Mouse (Mus musculus): ENCODE measurements around the gene Ebf1. TPM values are rescaled to one million over a fixed set of nuclear protein-coding genes. Genes with fewer than 3 reads are reported as not detected.
A peak's percentile ranks its signal among the peaks of the same experiment; 100 is the strongest.
"Not testable (repeated sequence)": the region's sequence is repeated elsewhere in the genome, so short reads cannot be mapped to it uniquely, and the experiment has no call there.

Ebf1 gene
- total RNA-seq (2021): 10 to 100 TPM; 29.5 to 35.3 TPM

DNA sequence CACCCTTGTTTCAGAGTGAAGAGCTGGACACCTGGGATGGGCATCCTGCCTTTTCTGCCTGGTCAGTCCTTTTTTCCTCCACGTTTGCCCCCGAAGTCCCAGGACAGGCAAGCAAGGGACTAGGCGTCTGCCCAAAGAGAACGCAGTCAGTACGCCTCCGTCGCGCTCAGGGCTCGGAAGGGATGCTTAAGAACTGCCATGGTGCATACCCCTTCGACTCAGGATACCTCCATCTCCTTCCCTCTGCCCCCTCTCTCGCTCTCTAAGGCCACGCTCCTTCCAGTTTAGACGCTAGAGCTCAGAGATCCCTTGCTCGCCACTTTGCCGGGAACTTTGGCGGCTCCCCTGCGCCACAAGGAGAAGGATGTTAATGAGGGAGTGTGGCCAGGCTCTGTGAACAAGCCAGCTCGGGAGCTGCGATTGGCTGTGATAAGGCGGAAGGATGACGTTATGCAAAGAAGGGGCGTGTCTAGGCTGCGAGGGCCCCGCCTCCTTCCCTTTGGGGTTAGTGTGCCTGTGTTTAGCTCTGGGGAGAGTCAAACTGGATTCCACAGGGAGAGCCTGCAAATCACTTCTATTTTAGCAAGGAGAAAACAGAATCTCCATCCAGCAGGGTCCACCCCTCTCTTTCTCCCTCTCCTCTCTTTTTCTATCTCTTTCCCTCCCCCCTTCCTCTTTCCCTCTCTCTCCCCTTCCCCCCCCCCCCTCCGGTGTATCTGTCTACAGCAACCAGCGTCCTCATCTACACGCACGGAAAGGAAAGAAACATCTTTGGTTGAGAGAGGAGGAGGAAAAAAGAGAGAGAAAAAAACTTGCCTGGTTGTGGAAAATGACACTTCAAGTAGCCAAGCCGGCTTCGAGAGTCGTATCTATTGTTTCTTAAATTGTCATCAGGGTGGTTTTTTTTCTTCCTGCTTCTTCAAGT lies at the start of gene Ebf1:
Ebf1 (plus strand) TSS at position 530 of the 925 bp plus-strand sequence.
- intact Hi-C loops (cut with DNase I): loop anchor here (10.0 kb wide), 3 partner anchors 638 to 1118 kb away; no protein-coding TSS in a partner anchor
- peak; percentile 93 to 94 for DNase-seq

DNA sequence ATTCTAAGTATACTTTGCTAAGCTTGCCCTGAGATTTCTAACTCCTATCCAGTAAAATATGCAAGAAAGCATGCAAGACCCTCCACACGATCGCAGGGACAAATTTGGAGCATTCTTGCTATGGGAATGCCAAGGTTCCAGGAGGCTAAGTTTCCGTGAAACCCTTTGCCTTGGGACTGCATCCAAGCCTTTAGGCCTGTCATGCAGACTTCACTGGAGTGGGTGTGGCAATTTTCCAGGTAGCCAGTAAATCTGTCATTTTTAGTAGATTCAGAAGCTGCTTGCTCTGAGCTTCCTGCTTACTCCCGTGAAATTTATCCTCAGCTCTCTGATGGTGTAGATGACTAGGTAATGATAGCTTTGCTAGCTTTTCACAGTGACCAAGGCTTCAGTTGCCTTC lies 46.8 kb upstream of the Ebf1 start:
- DNase-seq; intact Hi-C loops (cut with DNase I): not testable (repeated sequence)

DNA sequence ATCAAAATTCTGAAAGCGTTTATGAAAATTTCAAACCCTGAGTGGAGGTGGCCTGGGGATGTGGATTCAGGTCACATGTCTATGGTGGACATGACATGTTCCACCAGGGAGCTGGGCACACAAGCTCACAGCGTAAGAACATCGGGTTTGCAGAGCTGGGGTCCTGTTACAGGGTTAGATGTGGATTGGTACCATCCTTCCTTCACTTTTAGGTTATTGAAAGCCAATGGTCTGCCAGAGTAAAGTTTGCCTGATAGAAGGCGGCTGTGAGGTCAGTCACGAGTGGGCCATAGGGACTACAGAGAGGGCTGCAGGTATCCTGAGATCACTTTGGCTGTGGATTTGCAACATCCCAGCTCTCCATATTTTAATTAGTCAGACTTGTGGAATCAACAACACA lies 44.3 kb upstream of the Ebf1 start:
- intact Hi-C loops (cut with DNase I): no loop called here

DNA sequence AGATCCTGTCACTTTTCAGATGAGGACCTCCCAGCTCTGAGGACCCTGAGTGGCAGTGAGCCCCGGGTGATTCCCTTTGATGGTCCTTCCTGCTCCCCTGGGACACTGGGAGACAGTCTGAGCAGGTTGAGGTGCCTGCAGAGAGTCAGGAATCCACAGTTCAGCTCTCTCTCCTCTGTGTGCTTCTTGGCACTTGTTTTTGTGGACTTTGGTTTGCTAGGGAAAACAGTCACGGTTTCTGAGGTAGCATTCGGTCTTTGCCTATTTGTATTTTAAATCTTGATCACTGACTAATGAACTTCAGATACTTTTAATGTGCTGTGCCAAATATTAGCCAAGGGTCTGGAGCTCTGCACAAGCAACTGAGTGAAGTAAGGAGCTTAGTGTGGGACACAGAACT lies 43.7 kb upstream of the Ebf1 start:
- no peak for DNase-seq
- intact Hi-C loops (cut with DNase I): no loop called here

More for the DNA sequence above, 44.3 kb upstream of the Ebf1 start:
- no peak for DNase-seq

DNA sequence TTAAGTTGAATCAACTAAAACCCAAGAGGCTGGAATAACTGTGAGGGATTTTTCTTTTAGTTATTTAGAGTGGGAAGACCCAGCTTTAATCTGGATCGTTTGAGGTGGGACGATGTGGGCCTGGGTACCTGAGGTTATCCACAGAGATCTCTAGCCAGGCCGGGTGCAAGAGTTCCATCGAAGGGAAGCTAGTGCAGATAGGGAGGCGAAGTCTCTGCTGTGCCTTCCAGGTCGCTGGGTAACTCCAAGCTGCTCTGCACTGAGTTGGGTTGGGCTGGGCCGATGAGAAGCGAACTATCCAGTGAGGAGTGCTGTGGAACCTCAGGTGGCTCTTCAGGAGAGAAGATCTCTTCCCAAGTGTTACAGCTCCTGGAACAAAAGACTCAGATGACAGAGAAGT lies 42.7 kb upstream of the Ebf1 start:
- intact Hi-C loops (cut with DNase I): no loop called here
- DNase-seq: no peak

DNA sequence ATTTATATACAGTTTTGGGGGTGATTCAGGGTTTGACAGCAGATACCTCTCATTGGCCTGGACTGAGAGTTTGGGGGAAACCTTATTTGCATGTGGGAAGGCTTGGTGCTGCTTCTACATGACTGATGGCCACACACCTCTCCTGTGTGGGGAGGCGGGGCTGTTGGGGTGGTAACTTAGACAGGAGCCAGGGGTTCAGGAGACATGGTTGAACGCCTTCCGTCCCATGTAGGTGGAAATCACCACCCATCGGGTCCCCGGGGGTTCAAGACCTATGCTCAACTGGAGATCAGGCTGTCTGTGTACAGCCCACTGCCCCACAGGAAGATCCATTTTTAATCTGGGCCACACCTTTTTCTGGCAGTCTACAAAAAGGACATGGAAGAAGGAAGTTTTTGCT lies 42.3 kb upstream of the Ebf1 start:
- no peak for DNase-seq
- intact Hi-C loops (cut with DNase I): no loop called here

DNA sequence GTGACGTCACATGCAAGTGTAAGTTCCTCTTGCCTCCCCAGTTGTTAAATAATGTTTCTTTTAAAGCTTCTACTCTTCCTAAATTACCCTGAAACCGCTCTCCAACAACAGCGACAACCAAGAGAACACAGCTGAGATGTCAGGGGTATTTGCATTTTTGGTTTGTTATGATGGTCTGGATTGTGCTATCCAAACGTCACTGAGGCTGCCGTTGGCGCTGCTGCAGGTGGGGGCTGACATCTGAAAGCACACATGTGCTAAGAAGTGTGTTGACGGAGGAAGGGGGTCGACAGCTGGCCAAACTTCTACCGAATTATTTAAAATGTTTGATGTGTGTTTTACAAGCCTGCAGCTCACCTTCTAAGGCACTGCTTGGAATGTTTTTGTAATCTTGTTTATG lies 39.2 kb upstream of the Ebf1 start:
- no peak for DNase-seq
- intact Hi-C loops (cut with DNase I): no loop called here

DNA sequence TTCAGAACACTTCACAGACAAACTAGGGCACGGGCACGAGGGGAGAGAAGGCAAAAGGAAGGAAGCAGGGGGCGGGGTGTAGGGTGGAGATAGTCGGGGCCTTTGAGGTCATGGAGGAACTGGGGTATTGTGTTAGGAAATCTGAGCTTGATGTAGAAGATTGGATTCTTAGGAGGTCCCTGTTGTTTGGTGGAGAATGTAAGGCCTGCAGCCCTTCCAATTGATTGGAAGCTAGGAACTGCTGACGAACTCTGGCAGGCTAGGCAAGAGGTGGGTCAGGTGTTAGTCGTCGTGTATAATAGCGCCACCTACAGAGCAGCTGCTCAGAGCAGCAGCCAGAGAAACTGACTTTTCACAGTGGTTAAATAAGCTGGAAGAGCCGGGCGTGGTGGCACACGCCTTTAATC lies 35.8 kb upstream of the Ebf1 start:
- DNase-seq: peak; percentile 55 to 62
- intact Hi-C loops (cut with DNase I): loop anchor here (5.0 kb wide), 1 partner anchor 109 kb away; the partner anchor contains the start of gene Ublcp1

DNA sequence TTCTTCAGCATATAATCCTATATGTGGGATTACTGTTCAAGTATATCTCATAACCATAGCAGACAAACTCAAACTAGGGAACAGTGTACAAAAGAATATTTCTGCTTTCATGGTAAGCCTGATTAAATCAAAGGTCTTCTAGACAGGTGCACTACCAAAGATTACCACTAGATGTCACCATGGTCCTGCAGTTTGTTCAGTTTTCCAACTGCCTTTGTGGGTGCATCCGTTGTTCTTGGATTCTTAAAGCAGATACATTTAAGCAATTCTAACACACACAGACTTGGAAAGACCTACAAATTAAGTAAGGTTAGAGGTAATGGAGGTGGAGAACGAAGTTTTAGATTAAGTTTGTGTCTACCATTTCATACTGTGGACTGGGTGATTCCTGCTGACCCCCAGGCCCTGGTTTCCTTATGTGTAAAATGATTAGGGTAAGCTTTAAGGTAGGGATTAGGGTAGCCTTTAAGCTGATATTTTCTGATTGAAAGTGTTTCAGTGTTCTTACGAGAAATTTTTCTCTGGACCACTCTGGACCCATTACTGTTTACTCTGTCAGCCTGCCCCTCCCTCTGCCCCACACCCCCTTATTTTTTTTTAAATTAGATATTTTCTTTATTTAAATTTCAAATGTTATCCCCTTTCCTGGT lies 30.9 kb upstream of the Ebf1 start:
- peak; percentile 80 to 91 for DNase-seq
- intact Hi-C loops (cut with DNase I): loop anchor here (2.0 to 5.0 kb wide), 4 partner anchors 953 to 1341 kb away; no protein-coding TSS in a partner anchor

DNA sequence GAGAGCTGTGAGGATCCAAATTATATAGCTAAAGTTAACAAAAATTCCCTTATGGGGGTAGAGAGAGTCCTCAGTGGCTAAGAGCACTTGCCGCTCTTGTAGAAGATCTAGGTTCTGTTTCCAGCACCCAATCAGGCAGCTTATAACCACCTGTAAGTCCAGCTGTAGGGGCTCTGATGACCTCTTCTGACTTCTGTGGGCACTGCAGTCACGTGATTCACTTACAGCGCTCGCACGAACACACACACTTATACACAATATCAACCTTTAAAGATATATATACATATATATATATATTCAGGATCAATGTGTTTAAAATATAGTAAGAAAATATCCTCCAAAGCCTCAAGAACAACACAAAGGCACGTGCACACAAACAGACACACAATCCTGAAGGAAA lies 24.1 kb upstream of the Ebf1 start:
- intact Hi-C loops (cut with DNase I): no loop called here

DNA sequence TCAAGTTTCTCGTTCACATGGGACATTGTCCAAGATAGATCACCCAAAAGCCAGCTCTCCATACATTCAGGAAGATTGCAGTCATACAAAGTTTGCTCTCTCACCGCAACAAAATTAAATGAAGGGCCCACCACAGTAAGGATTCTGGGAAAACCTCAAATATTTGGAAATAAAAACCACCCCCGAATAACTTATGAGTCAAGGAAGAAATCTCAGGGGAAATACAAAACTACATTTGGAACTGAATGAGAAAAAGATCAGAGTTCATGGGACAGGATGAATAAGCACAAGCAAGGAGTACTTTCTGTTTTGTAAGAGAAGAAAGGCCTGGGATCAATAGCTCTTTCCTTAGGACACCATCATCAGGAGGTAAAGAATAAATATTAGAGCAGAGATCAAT lies 22.3 kb upstream of the Ebf1 start:
- intact Hi-C loops (cut with DNase I): no loop called here
- no peak for DNase-seq

More for the DNA sequence above, 24.1 kb upstream of the Ebf1 start:
- no peak for DNase-seq

DNA sequence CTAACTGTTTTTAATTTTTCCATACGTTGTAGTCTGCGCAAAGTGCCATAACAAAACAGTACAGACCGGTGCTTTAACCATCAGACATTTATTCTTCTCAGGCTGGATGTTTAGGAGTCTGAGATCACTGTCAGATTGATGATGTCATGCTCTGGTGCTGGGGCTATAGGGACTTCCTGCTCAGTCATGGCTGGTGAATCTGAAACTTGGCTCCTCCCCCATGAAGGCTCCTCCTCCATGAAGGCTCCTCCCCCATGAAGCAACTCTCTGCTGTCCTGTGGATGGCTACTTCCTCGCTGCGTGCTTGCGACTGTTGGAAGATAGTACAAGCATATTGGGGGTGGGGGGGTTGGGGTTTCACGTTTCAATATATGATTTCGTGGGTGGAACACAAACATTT lies 10.2 kb upstream of the Ebf1 start:
- no peak for DNase-seq
- intact Hi-C loops (cut with DNase I): no loop called here

DNA sequence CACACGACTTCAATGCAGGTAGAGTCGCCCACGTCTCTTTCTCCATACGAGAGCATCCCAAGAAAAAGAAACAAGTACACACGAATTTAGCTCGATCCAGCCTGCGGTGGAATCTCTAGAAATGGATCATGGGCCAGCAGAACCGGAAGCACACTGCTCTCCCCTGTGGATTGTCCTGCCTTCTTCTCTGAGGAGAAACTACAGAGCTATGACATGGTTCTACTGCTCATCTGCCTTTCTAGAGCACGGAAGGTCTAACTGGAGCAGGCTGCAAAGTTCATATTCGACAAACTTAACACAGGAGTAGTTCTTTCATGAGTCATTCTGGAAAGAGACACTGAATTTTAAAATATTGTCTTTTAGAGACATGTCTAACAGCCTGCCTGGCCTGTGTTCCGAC lies 8.5 kb upstream of the Ebf1 start:
- no peak for DNase-seq
- intact Hi-C loops (cut with DNase I): no loop called here

DNA sequence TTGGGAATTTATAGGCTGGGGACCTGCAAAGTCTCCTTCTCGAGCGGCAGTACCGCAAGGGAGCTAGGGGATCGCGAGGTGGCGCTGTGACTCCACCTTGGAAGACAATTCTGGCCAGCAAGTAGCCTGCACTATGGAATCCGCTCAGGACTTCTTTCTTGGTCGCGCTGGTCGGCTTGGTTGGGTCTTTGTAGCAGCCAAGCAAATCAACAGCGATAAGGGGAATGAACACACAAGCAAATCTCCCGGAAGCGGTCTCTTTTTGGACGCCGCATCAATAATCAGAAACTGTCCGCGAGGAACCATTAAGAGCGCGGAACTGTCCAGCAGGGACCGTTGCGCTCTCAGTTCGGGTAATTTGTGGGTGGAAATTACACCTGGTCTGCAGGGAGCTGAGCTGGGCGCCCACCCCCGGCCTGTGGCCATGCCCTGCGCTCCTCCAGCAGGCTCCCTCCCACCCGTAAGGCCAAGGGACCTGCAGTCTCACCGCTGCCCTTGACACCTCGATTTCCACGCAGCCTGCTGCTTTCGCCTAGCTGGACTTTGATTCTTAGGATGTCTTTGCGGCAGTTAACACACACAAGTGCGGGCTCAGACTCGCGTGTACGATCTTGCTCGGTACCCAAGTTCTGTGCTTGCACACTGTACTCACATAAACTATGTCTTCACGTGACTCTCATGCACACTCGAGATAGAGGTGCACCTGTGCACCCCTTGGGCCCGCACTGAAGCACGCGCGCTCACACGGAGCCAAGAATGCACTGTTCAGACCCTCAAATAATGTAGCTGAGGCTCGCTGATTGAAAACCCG lies 5.9 kb upstream of the Ebf1 start:
- intact Hi-C loops (cut with DNase I): loop anchor here (1.0 to 10.0 kb wide), 9 partner anchors 286 to 1271 kb away; no protein-coding TSS in a partner anchor

DNA sequence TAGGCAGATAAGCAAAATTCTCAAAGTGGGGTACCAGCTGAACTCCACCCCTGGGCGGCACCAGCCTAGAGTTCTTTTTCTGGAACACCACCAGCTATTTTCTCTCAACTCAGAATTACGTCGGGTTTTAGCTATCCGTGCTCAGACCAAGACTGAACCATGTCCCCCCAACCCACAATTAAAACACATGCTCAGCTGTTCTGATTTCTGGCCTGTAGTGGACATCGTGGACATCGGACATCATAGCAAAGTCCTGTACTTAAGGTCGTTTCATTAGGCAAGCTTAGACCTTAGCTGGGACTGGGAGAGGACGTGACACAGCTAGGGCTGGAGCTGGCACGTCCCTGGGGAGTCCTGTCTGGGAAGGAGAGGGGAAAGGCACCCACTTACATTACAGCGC lies 5.0 kb upstream of the Ebf1 start:
- intact Hi-C loops (cut with DNase I): loop anchor here (5.0 to 10.0 kb wide), 7 partner anchors 285 to 1270 kb away; no protein-coding TSS in a partner anchor
- DNase-seq: no peak

More for the DNA sequence above, 5.9 kb upstream of the Ebf1 start:
- peak; percentile 91 to 93 for DNase-seq

DNA sequence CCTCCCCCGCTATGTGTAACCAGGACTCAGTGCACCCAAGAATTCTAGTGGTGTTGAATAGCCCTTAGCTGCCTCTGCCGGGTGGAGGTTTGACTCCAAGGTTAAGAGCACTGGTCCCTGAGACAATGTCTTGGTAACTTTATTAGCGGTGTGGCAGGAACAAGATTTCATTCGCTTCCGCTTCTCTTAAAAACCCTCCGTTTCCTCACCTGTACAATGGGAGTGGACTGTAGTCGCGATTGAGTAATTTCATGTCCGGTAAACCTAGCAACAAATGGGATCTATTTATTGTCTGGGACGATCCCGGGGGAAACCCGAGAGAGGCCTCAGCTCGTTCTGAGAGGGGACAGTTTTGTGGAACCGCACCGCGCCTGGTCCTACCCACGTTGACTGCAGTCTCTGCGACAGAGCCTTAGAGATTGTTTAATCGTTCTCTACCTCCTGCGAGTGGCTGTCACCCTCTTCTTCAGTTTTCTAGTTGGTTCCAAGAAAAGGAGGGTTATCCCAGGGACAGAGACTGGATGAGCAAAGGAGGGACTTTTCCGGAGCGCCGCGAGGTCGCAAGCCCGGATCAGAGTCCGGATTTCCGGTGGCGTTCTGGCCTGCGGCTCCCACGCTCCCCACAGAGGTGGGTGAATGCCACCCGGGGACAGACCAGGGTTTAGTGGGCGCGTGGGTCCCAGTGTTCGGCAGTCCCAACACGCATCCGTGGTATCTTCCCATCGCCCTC lies 4.3 kb upstream of the Ebf1 start:
- intact Hi-C loops (cut with DNase I): loop anchor here (5.0 to 10.0 kb wide), 7 partner anchors 284 to 1269 kb away; no protein-coding TSS in a partner anchor
- peak; percentile 56 to 61 for DNase-seq

DNA sequence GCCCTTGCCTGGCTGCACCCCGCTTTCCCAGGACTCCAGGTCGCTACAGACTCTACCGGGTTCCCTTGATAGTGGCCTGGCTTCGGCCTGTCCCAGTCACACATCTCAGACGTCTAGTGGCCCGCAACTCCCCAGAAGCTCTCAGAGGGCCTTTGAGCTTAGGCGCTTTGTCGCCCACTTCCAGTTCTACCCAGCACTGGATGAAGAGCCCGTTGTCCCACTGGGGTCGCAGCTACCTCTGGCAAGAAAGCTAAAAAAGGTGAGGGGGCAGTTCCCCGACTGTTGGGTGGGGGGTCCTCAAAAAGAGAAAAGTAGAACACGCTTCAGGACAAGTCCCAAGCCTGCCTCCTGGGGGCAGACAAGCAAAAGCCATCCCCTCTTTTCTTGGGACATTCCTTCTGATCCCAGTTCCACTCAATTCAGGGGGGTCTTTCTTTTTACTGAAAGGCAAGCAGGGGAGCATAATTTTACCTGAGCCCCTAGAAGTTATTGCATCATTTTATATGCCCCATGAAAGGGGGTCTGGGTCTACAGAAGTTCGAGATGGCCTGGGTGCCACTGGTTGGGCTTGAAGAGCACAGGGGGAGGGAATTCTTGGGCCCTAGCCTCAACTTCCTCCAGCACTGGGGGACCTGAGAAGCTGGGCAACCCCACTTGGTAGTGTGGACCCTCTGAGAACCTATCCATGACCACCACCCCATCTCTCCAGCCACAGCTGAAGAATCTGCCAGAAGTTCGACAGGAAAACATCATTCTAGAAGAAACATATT lies 3.5 kb upstream of the Ebf1 start:
- intact Hi-C loops (cut with DNase I): loop anchor here (5.0 to 10.0 kb wide), 7 partner anchors 284 to 1269 kb away; no protein-coding TSS in a partner anchor
- peak in 1 of 2 experiments; percentile 44 for DNase-seq

DNA sequence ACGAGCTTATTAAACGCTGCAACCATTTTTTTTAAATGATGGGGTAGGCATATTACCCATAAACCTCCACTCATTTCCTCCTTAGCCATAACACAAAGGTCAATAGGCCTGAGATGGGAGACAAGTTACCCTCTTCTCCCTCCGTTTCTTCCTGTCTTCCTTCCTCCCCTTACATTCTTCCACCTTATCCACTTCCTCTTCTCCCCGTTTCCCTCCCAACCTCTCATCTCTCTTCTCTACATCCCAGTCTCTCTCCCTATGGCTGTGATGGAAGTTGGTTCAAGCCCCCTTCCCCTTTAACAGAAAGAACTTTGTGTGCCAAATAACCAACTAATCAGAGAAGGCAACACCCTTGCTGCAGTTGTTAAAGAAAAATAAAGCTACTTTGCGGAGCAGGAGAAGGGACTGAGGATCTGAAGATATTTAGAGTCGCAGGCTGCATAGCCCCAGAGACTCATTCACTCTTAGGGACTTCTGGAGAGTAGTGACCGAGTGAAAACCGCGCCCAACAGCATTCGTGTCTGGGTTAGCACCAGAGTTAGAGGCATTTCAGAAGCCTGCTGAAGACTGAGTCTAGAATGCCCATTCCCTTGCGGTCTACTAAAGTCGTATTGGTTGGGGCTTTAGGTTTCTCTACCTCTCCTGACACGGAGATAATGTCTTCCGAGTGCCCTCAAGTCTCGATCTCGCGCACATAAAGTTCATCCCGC lies 884 bp upstream of the Ebf1 start:
- intact Hi-C loops (cut with DNase I): loop anchor here (10.0 kb wide), 3 partner anchors 639 to 1119 kb away; no protein-coding TSS in a partner anchor
- peak in 1 of 2 experiments; percentile 41 for DNase-seq

Measured in heart, postnatal 10 days (tissue).